Comparison of ENCODE assay signal across 12 mouse cellular contexts in genomic region chr2:134456065-134456505, GRCm38 (mm10).
DNase-seq lines count a peak whose midpoint lies in the region; ATAC-seq and TF ChIP-seq lines count a peak whose summit lies in the region.
"Had no signal": no experiment of that assay in that cellular context is flagged by ENCODE, and none has a peak within 500 bp of the region (broad histone marks: within the 10 kb centered on the region; RNA-seq: fewer than 3 reads in every experiment).

No protein-coding gene starts in this region.

- TF ChIP-seq POLR2A in brain, embryonic 14.5 days (IDR thresholded peaks at IDR 0.05; ENCODE audit: borderline replicate concordance, extremely low read depth, insufficient read depth, insufficient read length, poor library complexity, severe bottlenecking): no peak

- no peak overlapping the region for H3K27ac ChIP-seq in intestine, embryonic 15.5 days
- H3K27ac ChIP-seq in intestine, embryonic 16.5 days (ENCODE audit: low read length): no peak overlapping the region
- H3K27ac ChIP-seq in hindbrain, embryonic 15.5 days (replicated peaks): no peak overlapping the region
- H3K27ac ChIP-seq in neural tube, embryonic 11.5 days (ENCODE audit: low read depth, low read length): no peak overlapping the region
- H3K27ac ChIP-seq: macrophage had no signal

- no peaks in the 10 kb centered on the region for H3K27me3 ChIP-seq in intestine, embryonic 15.5 days (replicated peaks)
- no peaks in the 10 kb centered on the region for H3K27me3 ChIP-seq in intestine, embryonic 16.5 days (replicated peaks; ENCODE audit: control insufficient read depth, insufficient read depth, low read length)
- H3K27me3 ChIP-seq in hindbrain, embryonic 15.5 days: no peaks in the 10 kb centered on the region
- no peaks in the 10 kb centered on the region for H3K27me3 ChIP-seq in neural tube, embryonic 11.5 days (ENCODE audit: control insufficient read depth, insufficient read depth, low read length)

- no peak for ATAC-seq in intestine, embryonic 15.5 days
- ATAC-seq in intestine, embryonic 16.5 days: no peak
- ATAC-seq in hindbrain, embryonic 15.5 days (ENCODE audit: low FRiP score, low read depth): peak; percentile 51; the same call in 1 of the 2 replicates
- peak; percentile 24; the same call in 1 of the 2 replicates for ATAC-seq in neural tube, embryonic 11.5 days (ENCODE audit: insufficient read depth, low FRiP score, low TSS enrichment)
- ATAC-seq in frontal cortex, adult (ENCODE audit: low TSS enrichment): no peak

- no peaks in the 10 kb centered on the region for H3K4me1 ChIP-seq in intestine, embryonic 15.5 days (replicated peaks)
- peaks cover 5% of the 10 kb centered on the region; the same call in 1 of the 2 replicates for H3K4me1 ChIP-seq in intestine, embryonic 16.5 days (ENCODE audit: control insufficient read depth, insufficient read depth, low read length)
- peaks cover 6% of the 10 kb centered on the region; the same call in 1 of the 2 replicates for H3K4me1 ChIP-seq in hindbrain, embryonic 15.5 days (replicated peaks)
- no peaks in the 10 kb centered on the region for H3K4me1 ChIP-seq in neural tube, embryonic 11.5 days (ENCODE audit: control insufficient read depth, insufficient read depth, low read length)

- peak; percentile 80 for DNase-seq in brain, embryonic 14.5 days (ENCODE audit: low read depth)
- peak; percentile 10 for DNase-seq in neural tube, embryonic 11.5 days (ENCODE audit: low spot score)
- DNase-seq in spleen, adult 18-20 months: no peak
- no peak for DNase-seq in cerebellum, adult 9-10 months
- DNase-seq: adrenal gland, adult 8-10 months; right cerebral cortex, postnatal 25 days had no signal

- 29% methylated on average over 7 of the region's 7 CpGs for WGBS in intestine, embryonic 15.5 days
- 24% methylated on average over 7 of the region's 7 CpGs for WGBS in intestine, embryonic 16.5 days
- 4% methylated on average over 7 of the region's 7 CpGs for WGBS in hindbrain, embryonic 15.5 days
- WGBS in neural tube, embryonic 11.5 days: 14% methylated on average over 7 of the region's 7 CpGs

- no peaks in the 10 kb centered on the region for H3K9me3 ChIP-seq in intestine, embryonic 15.5 days
- H3K9me3 ChIP-seq in intestine, embryonic 16.5 days (ENCODE audit: control insufficient read depth, low read length): no peaks in the 10 kb centered on the region
- no peaks in the 10 kb centered on the region for H3K9me3 ChIP-seq in hindbrain, embryonic 15.5 days
- H3K9me3 ChIP-seq in neural tube, embryonic 11.5 days (ENCODE audit: control insufficient read depth, low read length): no peaks in the 10 kb centered on the region

- TF ChIP-seq CTCF in brain, embryonic 14.5 days (IDR thresholded peaks at IDR 0.05; ENCODE audit: borderline replicate concordance, extremely low read depth, insufficient read depth, insufficient read length): no peak

- no peak overlapping the region for H3K4me3 ChIP-seq in intestine, embryonic 15.5 days (replicated peaks)
- H3K4me3 ChIP-seq in intestine, embryonic 16.5 days (ENCODE audit: low read length): no peak overlapping the region
- peak overlapping the region; percentile 22 for H3K4me3 ChIP-seq in hindbrain, embryonic 15.5 days
- H3K4me3 ChIP-seq in neural tube, embryonic 11.5 days (ENCODE audit: low read depth, low read length): no peak overlapping the region

- 0 out of 2 replicates have a peak overlapping the region, but pooled peaks have one; percentile 14 for H3K4me2 ChIP-seq in intestine, embryonic 15.5 days (replicated peaks)
- H3K4me2 ChIP-seq in intestine, embryonic 16.5 days (ENCODE audit: low read depth, low read length): no peak overlapping the region
- H3K4me2 ChIP-seq in hindbrain, embryonic 15.5 days: peak overlapping the region; percentile 42
- no peak overlapping the region for H3K4me2 ChIP-seq in neural tube, embryonic 11.5 days (ENCODE audit: low read depth)
- H3K4me2 ChIP-seq: heart, embryonic 11.5 days had no signal

- H3K9ac ChIP-seq in intestine, embryonic 15.5 days: no peak overlapping the region
- H3K9ac ChIP-seq in intestine, embryonic 16.5 days (ENCODE audit: low read depth, low read length): no peak overlapping the region
- H3K9ac ChIP-seq in hindbrain, embryonic 15.5 days: peak overlapping the region; percentile 30; the same call in 1 of the 2 replicates
- H3K9ac ChIP-seq in neural tube, embryonic 11.5 days (ENCODE audit: low read length): no peak overlapping the region

- H3K36me3 ChIP-seq in intestine, embryonic 15.5 days: no peaks in the 10 kb centered on the region
- no peaks in the 10 kb centered on the region for H3K36me3 ChIP-seq in intestine, embryonic 16.5 days (ENCODE audit: control insufficient read depth, insufficient read depth, low read length)
- no peaks in the 10 kb centered on the region for H3K36me3 ChIP-seq in hindbrain, embryonic 15.5 days
- no peaks in the 10 kb centered on the region for H3K36me3 ChIP-seq in neural tube, embryonic 11.5 days (ENCODE audit: control insufficient read depth, insufficient read depth, low read length)

Comparison
In these comparisons a context has a peak if more than half of its experiments do, and no peak if none do; other contexts are left out.
1. H3K4me2 ChIP-seq: peak in intestine, embryonic 15.5 days (single experiment) and hindbrain, embryonic 15.5 days (single experiment); none in intestine, embryonic 16.5 days (single experiment) and neural tube, embryonic 11.5 days (single experiment).
2. ATAC-seq: peak in hindbrain, embryonic 15.5 days (single experiment) and neural tube, embryonic 11.5 days (single experiment); none in intestine, embryonic 15.5 days (single experiment), intestine, embryonic 16.5 days (single experiment) and frontal cortex, adult (single experiment).
3. DNase-seq: peak in brain, embryonic 14.5 days (single experiment) and neural tube, embryonic 11.5 days (single experiment); none in spleen, adult 18-20 months (0 of 2) and cerebellum, adult 9-10 months (single experiment).